Mouse (Mus musculus): ENCODE measurements around the gene Insc.
"Not testable (repeated sequence)": the region's sequence is repeated elsewhere in the genome, so short reads cannot be mapped to it uniquely, and the experiment has no call there.

- TF ChIP-seq POLR2A (IDR thresholded peaks at IDR 0.05; ENCODE audit: low read depth, low read length): not testable (repeated sequence)
- TF ChIP-seq CTCF (conservative IDR thresholded peaks at IDR 0.05; ENCODE audit: insufficient read depth, insufficient read length, low read depth, low read length): peak; percentile 51
These were observed 11.8 kb upstream of the Insc start for GRCm38 (mm10) chr7:114731700-114732099.
